Mouse (Mus musculus) frontal cortex, adult 2 months (tissue): ENCODE results near the gene Aasdh. TPM values are rescaled to one million over a fixed set of nuclear protein-coding genes. Genes with fewer than 3 reads are reported as not detected.
A peak's percentile ranks its signal among the peaks of the same experiment; 100 is the strongest.

Experiments used
- DNase-seq, 2 experiments: peaks; one replicate each; pipeline ENCODE4 v3.0.0; 2022; ENCODE audit warnings: low spot score in 1 of 2; ENCODE audit errors: extremely low spot score in 1 of 2
- polyA plus RNA-seq: library from polyadenylated mRNA; depleted of rRNA; stranded (reverse); fragments of >200 nt; gene quantifications from 2 replicates; pipeline ENCODE4 v1.2.3, GENCODE M21; 2012; rRNA removed

Gene Aasdh
- polyA plus RNA-seq, 1 experiment: 28.7 TPM

DNA sequence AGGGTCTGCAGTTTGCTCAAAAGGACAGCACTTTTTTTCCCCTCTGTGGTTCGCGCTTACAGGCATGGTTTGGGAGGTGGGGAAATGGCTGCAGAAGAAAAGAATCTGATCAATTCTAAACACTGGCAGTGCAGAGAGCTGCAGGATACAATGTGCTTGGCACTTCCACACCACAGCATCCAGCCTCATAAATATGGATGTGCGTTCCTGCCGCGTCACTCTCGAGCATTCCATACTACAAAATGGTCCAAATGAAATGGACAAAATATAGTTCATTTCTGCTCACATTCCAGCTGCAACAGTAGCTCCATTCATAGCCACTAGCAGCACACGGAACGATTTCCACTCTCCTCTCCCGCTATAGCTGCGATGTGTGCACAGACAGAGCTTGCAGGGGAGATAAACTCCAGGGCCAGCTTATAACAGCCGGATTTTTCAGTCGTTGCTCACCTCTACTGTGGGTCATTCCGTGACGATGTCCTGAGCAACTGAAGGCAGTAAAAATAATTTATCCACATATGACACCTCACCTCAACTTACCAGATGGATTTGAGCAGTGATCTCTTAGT is 60.6 kb downstream of the Aasdh start:
- peak in 1 of 2 experiments; percentile 25 for DNase-seq

DNA sequence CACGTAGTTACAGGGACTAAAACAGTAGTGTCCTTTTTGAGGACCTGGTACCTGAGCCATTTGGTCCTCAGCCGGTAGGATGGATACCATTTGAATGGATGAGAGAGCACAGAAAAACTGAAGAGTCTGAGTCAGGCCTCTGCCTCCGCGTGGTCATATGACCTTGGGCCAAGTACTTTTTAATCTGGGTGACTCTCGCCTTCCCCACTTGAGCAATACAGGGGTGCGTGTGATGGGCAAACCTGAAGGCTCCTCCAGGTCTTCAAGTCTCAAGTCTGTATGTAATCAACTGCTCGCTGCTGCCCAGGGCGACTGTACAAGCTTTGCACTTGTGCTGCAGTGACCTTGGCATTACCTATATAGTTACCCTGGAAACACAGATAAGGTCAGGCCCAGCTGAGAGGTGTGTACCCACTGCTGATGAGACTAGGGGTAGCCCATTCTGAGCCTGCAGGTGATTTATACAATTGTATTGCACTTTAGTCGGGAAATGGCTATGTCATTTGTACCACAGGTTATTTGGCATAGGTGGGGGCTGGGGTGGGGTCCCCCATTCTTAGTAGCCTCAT is 61.4 kb downstream of the Aasdh start:
- DNase-seq: no peak

DNA sequence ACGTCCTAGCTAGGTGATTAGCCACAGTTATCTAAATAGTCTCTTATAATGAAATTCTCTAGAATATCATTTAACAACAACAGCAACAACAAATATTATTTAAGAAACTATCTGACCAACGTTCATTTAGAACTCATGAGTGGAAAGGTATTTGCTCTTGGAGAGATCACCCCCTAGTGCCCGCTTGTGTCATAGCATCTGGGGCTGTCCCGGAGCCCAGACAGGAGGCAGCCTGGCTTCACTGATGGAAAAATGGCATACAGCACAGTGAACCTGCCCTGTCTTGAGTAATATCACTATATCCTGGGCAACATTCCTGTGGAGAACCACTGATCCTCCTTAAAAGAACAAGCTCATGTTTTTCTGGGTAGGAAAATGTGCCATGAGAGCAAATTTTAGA is 61.9 kb downstream of the Aasdh start:
- DNase-seq: peak in 1 of 2 experiments; percentile 86

- no peak for DNase-seq
These were observed 63.5 kb downstream of the Aasdh start for GRCm38 (mm10) chr5:76841859-76842258.

- DNase-seq: no peak
These were observed 65.5 kb downstream of the Aasdh start for GRCm38 (mm10) chr5:76839786-76840185.

GRCm38 (mm10) chr5:76837018-76837417 is 68.3 kb downstream of the Aasdh start:
- peak in 1 of 2 experiments; percentile 59 for DNase-seq

DNA sequence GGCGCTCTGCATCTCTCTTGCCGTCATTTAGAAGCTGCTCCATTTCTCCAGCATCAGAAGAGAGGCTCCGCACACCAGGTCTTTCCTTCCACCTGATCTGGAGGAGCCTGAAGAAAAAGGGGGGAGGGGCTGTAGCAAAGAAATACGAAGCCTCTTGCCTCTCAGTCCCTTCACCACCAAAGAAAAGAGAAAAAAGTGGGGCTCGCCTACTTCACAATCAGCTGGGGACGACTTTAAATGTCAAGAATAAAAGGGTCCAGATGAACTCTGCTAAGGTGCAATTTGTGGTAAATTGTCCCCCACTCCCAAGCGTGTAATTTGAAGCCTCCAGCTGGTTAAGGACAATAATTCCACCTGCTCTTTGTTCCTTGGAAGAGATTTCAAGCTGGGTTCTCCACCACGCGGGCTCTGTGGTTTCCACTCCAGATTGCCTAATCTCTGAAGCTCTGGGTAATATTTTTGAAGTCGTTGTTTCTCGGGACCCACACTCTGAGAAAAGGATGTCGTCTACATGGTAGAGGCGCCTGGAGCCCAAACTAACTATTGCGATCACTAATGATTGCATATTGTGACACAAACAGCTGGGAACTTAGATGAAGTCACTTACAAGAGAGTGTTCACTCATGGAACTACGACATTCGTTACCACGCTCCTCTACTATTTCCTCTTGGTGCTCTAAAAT is 72.6 kb downstream of the Aasdh start:
- no peak for DNase-seq

DNA sequence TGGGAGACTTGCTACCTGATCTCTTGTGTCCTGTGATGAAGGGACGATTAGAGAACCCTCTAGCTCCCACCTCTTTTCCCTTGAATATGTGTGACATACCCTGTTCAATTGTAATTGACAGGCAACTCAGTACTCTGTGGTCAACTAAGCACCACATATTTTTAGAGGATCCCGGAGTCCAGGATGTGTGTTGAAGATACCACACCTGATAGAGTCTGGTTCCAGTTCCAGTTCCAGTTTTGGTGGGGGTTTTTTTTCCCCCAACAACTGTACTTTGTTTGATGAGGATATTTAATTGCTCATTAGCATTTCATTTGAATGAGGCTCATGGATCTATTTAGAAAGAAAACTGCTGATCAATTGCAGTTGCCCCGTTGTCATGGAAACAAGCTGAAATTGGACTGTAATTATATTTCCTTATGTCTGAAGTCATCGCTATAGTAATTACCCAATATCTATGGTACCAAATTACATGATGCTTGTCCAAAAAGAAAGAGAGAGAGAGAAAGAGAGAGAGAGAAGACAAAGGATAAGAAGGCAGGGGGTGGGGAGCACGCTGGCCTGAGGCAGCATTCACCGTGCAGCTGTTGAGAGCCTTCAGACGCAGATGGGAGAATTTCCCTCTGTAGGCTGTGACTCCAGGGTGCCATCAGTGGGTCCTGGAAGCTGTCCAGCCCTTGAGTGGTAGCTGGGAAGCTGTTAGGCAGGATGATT is 76.6 kb downstream of the Aasdh start:
- peak in 1 of 2 experiments; percentile 39 for DNase-seq

Other genes with a start within 250 kb of the Aasdh start
- 33.1 and 38.0 TPM in 2 replicates for gene C530008M17Rik, start 249.0 kb downstream of the Aasdh start, polyA plus RNA-seq
- 70.0 and 84.1 TPM in 2 replicates for gene Paics, start 45.8 kb upstream of the Aasdh start, polyA plus RNA-seq
- 9.2 and 10.0 TPM in 2 replicates for gene Ppat, start 46.1 kb upstream of the Aasdh start, polyA plus RNA-seq
- 64.9 and 66.3 TPM in 2 replicates for gene Srp72, start 69.2 kb upstream of the Aasdh start, polyA plus RNA-seq
- gene Arl9, start 98.5 kb upstream of the Aasdh start, polyA plus RNA-seq: not detected in 2 replicates
- gene Thegl, start 110.5 kb upstream of the Aasdh start, polyA plus RNA-seq: 0.26 and 0.40 TPM in 2 replicates
- 75.1 and 105 TPM in 2 replicates for gene Hopx, start 209.6 kb upstream of the Aasdh start, polyA plus RNA-seq